Mouse (Mus musculus) left cerebral cortex, postnatal 36 days (tissue): Measurements from ENCODE around the gene Mtcl1. TPM values are rescaled to one million over a fixed set of nuclear protein-coding genes. Genes with fewer than 3 reads are reported as not detected.

Source experiments
- DNase-seq, 2 experiments: peaks; one replicate each; pipeline ENCODE4 v3.0.0; 2021 to 2022; ENCODE audit warnings: low spot score in 2 of 2, mixed read lengths in 1 of 2
- intact Hi-C: fragments of 180-260 bp; cut with DNase I; formaldehyde crosslinking; loops from one replicate; pipeline ENCODE4 v1.15.1; 2025
- total RNA-seq, 2 experiments: library from RNA; stranded (reverse); gene quantifications; 2 replicates each; pipeline ENCODE4 v1.2.3; 2021

Mtcl1 gene
- total RNA-seq, 2 experiments from 2014 or later: 95.3 to 117 TPM

- no peak for DNase-seq
- intact Hi-C loops: no loop called here
Measured at GRCm38 (mm10) chr17:66301267-66301666, 148.3 kb downstream of the Mtcl1 start.

- DNase-seq: no peak
- intact Hi-C loops: no loop called here
Measured at GRCm38 (mm10) chr17:66297721-66298120, 151.8 kb downstream of the Mtcl1 start.

GRCm38 (mm10) chr17:66293581-66293980, 156.0 kb downstream of the Mtcl1 start:
- no peak for DNase-seq
- intact Hi-C loops: no loop called here

DNA sequence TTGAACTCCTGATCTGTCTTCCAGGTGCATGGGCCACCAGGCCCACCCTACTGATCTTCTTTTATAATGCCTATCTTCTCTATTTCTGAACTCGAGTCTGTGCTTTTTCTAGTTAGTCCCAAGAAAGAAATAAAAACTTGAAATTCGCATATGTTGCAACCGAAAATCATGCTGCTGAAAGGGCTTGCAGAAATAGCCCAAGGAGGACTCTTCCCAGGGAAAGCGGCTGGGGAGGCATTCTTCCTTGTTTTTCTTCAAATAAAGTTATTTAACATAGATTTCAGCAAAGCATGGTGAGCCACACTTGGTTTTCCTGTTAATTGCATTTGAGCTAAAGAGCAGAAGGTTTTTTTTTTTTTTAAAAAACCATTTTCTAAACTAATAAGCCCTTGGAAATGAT, 159.7 kb downstream of the Mtcl1 start:
- intact Hi-C loops: no loop called here
- no peak for DNase-seq

Other genes with a start within 250 kb of the Mtcl1 start
- gene Rab12, start 70.0 kb upstream of the Mtcl1 start, total RNA-seq: 100 to 1,000 TPM; 119 to 121 TPM
- gene Themis3, start 144.9 kb upstream of the Mtcl1 start, total RNA-seq: under 1 TPM in 1 of 2 experiments, not detected in 1; 0.15 TPM